Mouse (Mus musculus) midbrain, embryonic 11.5 days (tissue): ENCODE measurements around the gene 4930469K13Rik. TPM values are rescaled to one million over a fixed set of nuclear protein-coding genes. Genes with fewer than 3 reads are reported as not detected.

ENCODE experiments used
- ATAC-seq: fragments of 200-750 bp; cut with Nextera tagmentation; 2 replicates; pipeline ENCODE4 v1.8.0; 2017; ENCODE audit warnings: moderate TSS enrichment, moderate library complexity; ENCODE audit not compliant: low FRiP score
- DNase-seq: peaks from one replicate; pipeline ENCODE4 v3.0.0; 2015; ENCODE audit warnings: low spot score; ENCODE audit errors: missing footprints
- H3K27ac ChIP-seq: fragments of 300-500 bp; sonication (generic); 2 replicates; pipeline ENCODE4 v1.5.1; 2014; ENCODE audit warnings: low read depth, low read length
- H3K27me3 ChIP-seq: fragments of 300-500 bp; sonication (generic); 2 replicates; pipeline ENCODE4 v1.6.1; 2014; ENCODE audit warnings: mild to moderate bottlenecking, low read length, moderate library complexity, mixed read lengths; ENCODE audit not compliant: control insufficient read depth, insufficient read depth
- H3K36me3 ChIP-seq: fragments of 300-500 bp; sonication (generic); 2 replicates; pipeline ENCODE4 v1.6.1; 2014; ENCODE audit warnings: mild to moderate bottlenecking, low read length, moderate library complexity, mixed read lengths; ENCODE audit not compliant: control insufficient read depth, insufficient read depth
- H3K4me1 ChIP-seq: fragments of 300-500 bp; sonication (generic); 2 replicates; pipeline ENCODE4 v1.6.1; 2014; ENCODE audit warnings: low read length; ENCODE audit not compliant: control insufficient read depth, insufficient read depth
- H3K4me2 ChIP-seq: fragments of 300-500 bp; sonication (generic); 2 replicates; pipeline ENCODE4 v1.6.1; 2014; ENCODE audit warnings: mild to moderate bottlenecking, moderate library complexity
- H3K4me3 ChIP-seq: fragments of 300-500 bp; sonication (generic); 2 replicates; pipeline ENCODE4 v1.5.1; 2014; ENCODE audit warnings: low read depth, low read length
- H3K9ac ChIP-seq: fragments of 300-500 bp; sonication (generic); 2 replicates; pipeline ENCODE4 v1.6.1; 2014; ENCODE audit warnings: low read length
- H3K9me3 ChIP-seq: fragments of 300-500 bp; sonication (generic); 2 replicates; pipeline ENCODE4 v1.6.1; 2016; ENCODE audit warnings: low read length; ENCODE audit not compliant: control insufficient read depth
- WGBS: fragments of 180-500 bp; shearing (Covaris S2); extraction: QIAGEN DNeasy Blood & Tissue Kit; methylation state at CpG from one replicate; pipeline ENCODE4 v1.1.7; 2014; 5-methylcytosine and 5-hydroxymethylcytosine counted together
- polyA plus RNA-seq: library from polyadenylated mRNA; unstranded; fragments of >200 nt; fragmentation: Nextera tagmentation; extraction: Ambion mirVana; gene quantifications from 2 replicates; pipeline ENCODE4 v1.2.1, GENCODE M21; 2014

Gene 4930469K13Rik
- polyA plus RNA-seq, 1 experiment from 2014 or later, result not detected

GRCm38 (mm10) chr11:34050063-34050462 lies 48.3 kb downstream of the 4930469K13Rik start:
- no peaks in the 10 kb centered on the region for H3K9me3 ChIP-seq
- WGBS, result 84% methylated on average over 1 of the region's 1 CpGs
- no peak overlapping the region for H3K4me3 ChIP-seq
- H3K4me2 ChIP-seq, result no peak overlapping the region
- DNase-seq, result no peak
- no peak overlapping the region for H3K27ac ChIP-seq
- H3K4me1 ChIP-seq, result no peaks in the 10 kb centered on the region
- H3K36me3 ChIP-seq, result no peaks in the 10 kb centered on the region
- H3K27me3 ChIP-seq, result no peaks in the 10 kb centered on the region
- no peak overlapping the region for H3K9ac ChIP-seq
- ATAC-seq, result no peak

DNA sequence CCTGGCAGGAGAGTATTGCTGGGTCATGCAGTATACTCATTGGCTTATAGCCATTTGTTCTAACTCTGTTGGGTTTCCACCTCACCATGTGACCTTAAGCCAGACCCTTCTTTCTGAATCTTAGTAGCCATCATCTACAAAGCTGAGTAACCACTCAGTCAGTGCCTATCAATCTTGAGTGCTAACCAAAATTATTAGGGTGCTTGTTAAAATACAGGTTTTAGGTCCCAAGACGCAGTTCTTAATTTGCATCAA lies 49.3 kb downstream of the 4930469K13Rik start:
- H3K27me3 ChIP-seq, result no peaks in the 10 kb centered on the region
- H3K4me2 ChIP-seq, result no peak overlapping the region
- no peak overlapping the region for H3K9ac ChIP-seq
- DNase-seq (no peak), ATAC-seq (no peak)
- no peak overlapping the region for H3K4me3 ChIP-seq
- H3K27ac ChIP-seq, result no peak overlapping the region
- 86% methylated on average over 1 of the region's 1 CpGs for WGBS
- no peaks in the 10 kb centered on the region for H3K4me1 ChIP-seq
- H3K36me3 ChIP-seq, result no peaks in the 10 kb centered on the region
- H3K9me3 ChIP-seq, result no peaks in the 10 kb centered on the region

- no peaks in the 10 kb centered on the region for H3K9me3 ChIP-seq
- no peak for ATAC-seq
- no peak overlapping the region for H3K9ac ChIP-seq
- DNase-seq, result no peak
- no peak overlapping the region for H3K27ac ChIP-seq
- no peak overlapping the region for H3K4me3 ChIP-seq
- 90% methylated on average over 8 of the region's 8 CpGs for WGBS
- H3K27me3 ChIP-seq, result no peaks in the 10 kb centered on the region
- H3K36me3 ChIP-seq, result no peaks in the 10 kb centered on the region
- no peaks in the 10 kb centered on the region for H3K4me1 ChIP-seq
- no peak overlapping the region for H3K4me2 ChIP-seq
These were observed 49.8 kb downstream of the 4930469K13Rik start for GRCm38 (mm10) chr11:34048375-34049124.

- Histone ChIP-seq H3K4me3 (no peak overlapping the region), H3K4me2 (no peak overlapping the region), H3K27ac (no peak overlapping the region), H3K9me3 (no peaks in the 10 kb centered on the region), H3K9ac (no peak overlapping the region), H3K36me3 (no peaks in the 10 kb centered on the region), H3K4me1 (no peaks in the 10 kb centered on the region), H3K27me3 (no peaks in the 10 kb centered on the region)
- 87% methylated on average over 5 of the region's 5 CpGs for WGBS
- DNase-seq (no peak), ATAC-seq (no peak)
These were observed 50.8 kb downstream of the 4930469K13Rik start for GRCm38 (mm10) chr11:34047542-34047937.

DNA sequence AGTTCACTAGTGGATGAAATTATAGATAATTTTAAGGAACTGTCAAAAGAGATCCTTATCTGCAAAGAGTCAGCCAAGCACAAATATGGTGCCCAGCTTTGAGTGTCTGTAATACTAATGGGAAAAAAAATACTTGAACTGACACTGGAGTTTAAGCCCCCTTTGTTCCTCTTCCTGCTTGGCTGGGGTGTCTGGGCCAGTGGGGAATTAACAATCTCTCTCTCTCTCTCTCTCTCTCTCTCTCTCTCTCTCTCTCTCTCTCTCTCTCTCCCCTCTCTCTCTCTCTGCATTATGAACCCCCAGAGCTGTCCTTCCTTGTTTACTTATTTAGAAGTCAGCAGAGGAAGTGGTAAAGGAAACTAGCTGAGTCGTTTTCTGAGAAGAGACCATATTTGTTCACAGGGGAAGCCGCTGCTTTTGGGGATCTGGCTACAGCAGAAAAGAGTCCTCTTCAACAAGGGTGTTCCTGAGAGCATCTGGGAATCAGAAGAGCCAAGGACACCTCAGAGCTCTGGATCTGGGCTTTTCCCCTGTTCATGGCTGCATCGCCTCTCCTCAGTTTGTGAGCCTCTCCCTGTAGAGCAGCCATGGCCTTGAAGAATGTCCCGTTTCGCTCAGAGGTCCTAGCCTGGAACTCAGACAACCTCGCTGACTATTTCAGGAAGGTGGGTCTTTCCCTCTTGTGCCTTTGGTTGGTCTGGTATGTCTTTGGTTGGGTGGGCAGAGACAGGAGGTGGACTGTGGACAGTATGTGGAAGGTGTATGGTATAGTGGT lies 51.4 kb downstream of the 4930469K13Rik start, which contains the start of gene Lcp2:
Lcp2 (plus strand) TSS at position 154 of the 775 bp plus-strand sequence.
- H3K4me3 ChIP-seq, result no peak within 1 kb of the TSS
- 83% methylated on average over 6 of the region's 6 CpGs for WGBS
- no peaks in the 10 kb centered on the region for H3K9me3 ChIP-seq
- no peak within 1 kb of the TSS for H3K27ac ChIP-seq
- no peak for DNase-seq
- ATAC-seq, result no peak
- no peak within 1 kb of the TSS for H3K9ac ChIP-seq
- H3K36me3 ChIP-seq, result no peaks in the 10 kb centered on the region
- H3K27me3 ChIP-seq, result no peaks in the 10 kb centered on the region
- H3K4me1 ChIP-seq, result no peaks in the 10 kb centered on the region
- H3K4me2 ChIP-seq, result no peak within 1 kb of the TSS

GRCm38 (mm10) chr11:34042808-34043207 lies 55.5 kb downstream of the 4930469K13Rik start:
- Histone ChIP-seq H3K36me3 (no peaks in the 10 kb centered on the region), H3K4me3 (no peak overlapping the region), H3K9ac (no peak overlapping the region), H3K9me3 (no peaks in the 10 kb centered on the region), H3K27ac (no peak overlapping the region), H3K4me2 (no peak overlapping the region), H3K4me1 (no peaks in the 10 kb centered on the region), H3K27me3 (no peaks in the 10 kb centered on the region)
- DNase-seq, result no peak
- 78% methylated on average over 1 of the region's 1 CpGs for WGBS
- no peak for ATAC-seq

DNA sequence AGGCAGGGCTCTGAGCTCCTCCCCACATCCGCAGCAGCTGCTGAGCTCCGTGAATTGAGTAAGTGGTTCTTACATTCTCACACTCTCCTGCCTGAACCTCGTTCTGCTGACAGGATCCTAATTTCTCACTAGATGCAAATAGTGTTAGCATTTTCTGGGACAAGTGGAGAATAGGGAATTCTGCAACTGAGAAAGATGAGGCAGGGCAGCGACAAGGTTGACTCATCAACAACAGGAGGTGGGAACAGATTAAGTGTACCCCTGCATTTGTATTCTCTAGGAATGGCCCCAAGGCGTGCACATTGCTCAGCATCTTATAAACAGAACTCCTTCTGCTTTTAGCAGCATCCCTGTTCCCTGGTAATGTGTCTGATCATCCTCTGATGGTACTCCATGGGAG lies 58.3 kb downstream of the 4930469K13Rik start:
- H3K36me3 ChIP-seq, result no peaks in the 10 kb centered on the region
- no peak overlapping the region for H3K27ac ChIP-seq
- ATAC-seq (no peak), DNase-seq (no peak)
- no peak overlapping the region for H3K4me3 ChIP-seq
- no peak overlapping the region for H3K4me2 ChIP-seq
- no peak overlapping the region for H3K9ac ChIP-seq
- no peaks in the 10 kb centered on the region for H3K4me1 ChIP-seq
- 80% methylated on average over 5 of the region's 5 CpGs for WGBS
- H3K9me3 ChIP-seq, result no peaks in the 10 kb centered on the region
- no peaks in the 10 kb centered on the region for H3K27me3 ChIP-seq

- H3K36me3 ChIP-seq, result no peaks in the 10 kb centered on the region
- H3K9ac ChIP-seq, result no peak overlapping the region
- WGBS, result 81% methylated on average over 5 of the region's 5 CpGs
- H3K4me2 ChIP-seq, result no peak overlapping the region
- H3K27me3 ChIP-seq, result no peaks in the 10 kb centered on the region
- no peaks in the 10 kb centered on the region for H3K9me3 ChIP-seq
- ATAC-seq (no peak), DNase-seq (no peak)
- H3K4me1 ChIP-seq, result no peaks in the 10 kb centered on the region
- no peak overlapping the region for H3K4me3 ChIP-seq
- no peak overlapping the region for H3K27ac ChIP-seq
These were observed 62.3 kb downstream of the 4930469K13Rik start for GRCm38 (mm10) chr11:34035909-34036658.

DNA sequence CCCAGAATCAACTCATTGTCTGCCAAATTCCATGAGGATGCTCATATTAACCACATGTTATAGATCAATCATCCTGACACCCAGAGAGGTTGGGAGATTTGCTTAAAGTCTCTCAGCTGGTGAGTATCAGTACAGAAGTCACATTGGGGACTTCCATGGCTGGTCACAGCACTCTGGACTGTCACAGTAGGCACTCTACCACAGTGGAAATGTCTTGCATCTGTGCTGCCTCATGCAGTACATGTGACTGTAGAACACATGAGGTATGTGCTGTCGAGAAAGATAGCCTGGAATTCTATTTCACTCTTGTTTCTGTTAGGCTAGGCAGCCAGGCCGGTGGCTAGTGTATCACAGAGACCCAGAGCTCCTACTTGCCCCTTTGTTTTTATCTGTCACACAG lies 63.6 kb downstream of the 4930469K13Rik start:
- no peak overlapping the region for H3K4me2 ChIP-seq
- no peak overlapping the region for H3K9ac ChIP-seq
- H3K4me3 ChIP-seq, result no peak overlapping the region
- H3K27me3 ChIP-seq, result no peaks in the 10 kb centered on the region
- no peaks in the 10 kb centered on the region for H3K36me3 ChIP-seq
- no peaks in the 10 kb centered on the region for H3K9me3 ChIP-seq
- WGBS, result 83% methylated on average over 2 of the region's 2 CpGs
- DNase-seq, result no peak
- no peak overlapping the region for H3K27ac ChIP-seq
- no peaks in the 10 kb centered on the region for H3K4me1 ChIP-seq
- no peak for ATAC-seq
